Mouse (Mus musculus) urinary bladder, postnatal 4 days (tissue): Measurements from ENCODE around the gene Ctsd.
"Not testable (repeated sequence)": the region's sequence is repeated elsewhere in the genome, so short reads cannot be mapped to it uniquely, and the experiment has no call there.

Experiments
- DNase-seq, 2 experiments: peaks; one replicate each; pipeline ENCODE4 v3.0.0; 2021 to 2022; ENCODE audit warnings: low spot score in 2 of 2

Gene Ctsd

GRCm38 (mm10) chr7:142335151-142335550 is 52.7 kb downstream of the Ctsd start:
- DNase-seq, result no peak

- peak; percentile 76 to 93 for DNase-seq
These were observed 53.6 kb downstream of the Ctsd start for GRCm38 (mm10) chr7:142334246-142334645.

GRCm38 (mm10) chr7:142332741-142333140 is 55.1 kb downstream of the Ctsd start:
- not testable (repeated sequence) for DNase-seq

- DNase-seq, result no peak
These were observed 56.6 kb downstream of the Ctsd start for GRCm38 (mm10) chr7:142331281-142331680.

GRCm38 (mm10) chr7:142330271-142330724 is 57.5 kb downstream of the Ctsd start:
- DNase-seq, result no peak

GRCm38 (mm10) chr7:142328507-142328906 is 59.3 kb downstream of the Ctsd start:
- no peak for DNase-seq

- no peak for DNase-seq
These were observed 61.0 kb downstream of the Ctsd start for GRCm38 (mm10) chr7:142326714-142327445.
